Mouse (Mus musculus) frontal cortex, adult (tissue): ENCODE measurements around the gene Mapkapk3.

ENCODE experiments used
- ATAC-seq: cut with Nextera tagmentation; 2 replicates; pipeline ENCODE4 v1.9.2; 2017; ENCODE audit warnings: mild to moderate bottlenecking, moderate library complexity, mixed read lengths; ENCODE audit not compliant: low TSS enrichment

Gene Mapkapk3

DNA sequence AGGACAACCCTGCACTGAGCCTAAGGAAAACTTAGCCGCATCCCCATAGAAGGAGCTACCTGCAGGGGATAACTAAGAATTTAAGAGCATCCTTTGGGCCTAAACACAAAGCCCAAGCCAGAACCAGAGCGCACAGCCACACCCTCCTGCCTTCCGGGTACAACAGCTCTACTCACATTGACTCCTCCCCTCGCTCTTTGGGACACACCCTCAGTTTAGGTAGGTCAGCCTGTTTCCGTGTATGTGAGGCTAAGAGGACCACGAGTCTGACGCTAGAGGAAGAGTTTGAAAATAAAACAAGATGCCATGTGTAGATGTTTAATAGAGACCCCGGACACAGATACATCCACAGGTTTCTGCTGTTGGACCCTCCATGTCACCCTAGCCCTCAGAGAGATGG lies 966 bp downstream of the Mapkapk3 start:
- no peak for ATAC-seq

DNA sequence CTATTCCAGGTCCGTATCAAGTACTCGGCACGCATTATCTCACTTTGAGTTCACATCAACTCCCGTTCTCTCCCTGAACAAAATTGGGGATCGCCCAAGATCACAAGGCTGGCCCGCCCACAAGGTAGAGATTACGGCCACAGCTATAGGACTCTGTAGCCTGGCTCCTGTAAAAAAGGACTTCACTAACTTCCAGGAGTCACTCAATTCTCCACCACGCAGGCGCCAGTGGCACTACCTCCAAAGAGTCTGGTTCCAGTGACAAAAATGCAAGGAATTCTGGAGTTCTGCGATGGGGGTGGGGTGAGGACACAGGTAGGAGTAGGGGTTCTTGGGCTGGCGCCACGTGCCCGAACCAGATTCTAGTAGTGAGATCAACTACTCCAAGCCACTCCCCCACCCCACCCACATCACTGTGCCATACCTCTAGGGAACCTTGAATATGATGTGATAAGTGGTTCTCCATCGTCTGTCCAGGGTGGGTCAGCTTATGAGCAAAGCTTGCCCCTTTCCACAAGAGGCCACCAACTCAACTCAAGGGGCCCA lies 1.5 kb downstream of the Mapkapk3 start:
- ATAC-seq, result no peak

DNA sequence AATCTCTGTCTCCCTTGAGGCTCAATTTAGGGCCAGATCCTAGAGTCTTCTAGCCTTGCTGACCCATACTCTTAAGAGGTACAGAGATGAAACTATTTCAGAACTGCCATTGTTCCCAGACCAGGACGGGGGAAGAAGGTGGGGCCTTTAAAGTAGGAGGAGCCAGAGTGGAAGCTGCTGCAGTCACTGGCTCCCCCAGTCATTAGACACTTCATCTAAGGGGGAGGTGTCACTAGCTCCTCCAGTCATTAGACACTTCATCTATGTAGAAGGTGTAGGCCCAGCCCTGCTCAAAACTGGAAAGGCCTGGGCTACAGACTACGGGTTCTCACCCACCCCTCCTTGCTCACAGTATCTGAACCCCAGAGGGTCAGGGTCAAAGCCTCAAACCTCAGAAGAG lies 2.4 kb downstream of the Mapkapk3 start:
- no peak for ATAC-seq

DNA sequence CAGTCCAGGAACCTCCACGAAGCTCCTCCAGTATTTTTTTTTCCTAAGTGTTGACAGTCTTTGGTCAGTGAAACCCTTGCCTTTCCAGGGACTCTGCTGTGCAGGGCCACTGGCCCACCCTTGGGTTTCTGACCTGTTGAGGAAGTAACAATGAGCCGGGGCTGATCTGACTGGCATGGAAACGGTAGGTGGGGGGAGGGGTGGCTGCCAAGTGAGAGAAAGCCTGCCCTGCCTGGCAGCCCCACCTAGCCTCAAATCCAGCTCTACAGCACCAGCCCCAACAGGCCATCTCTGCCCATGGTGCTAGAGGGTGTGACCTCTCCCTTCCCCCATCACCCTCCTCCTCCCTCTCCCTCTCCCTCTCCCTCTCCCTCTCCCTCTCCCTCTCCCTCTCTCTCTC lies 4.7 kb downstream of the Mapkapk3 start:
- no peak for ATAC-seq

DNA sequence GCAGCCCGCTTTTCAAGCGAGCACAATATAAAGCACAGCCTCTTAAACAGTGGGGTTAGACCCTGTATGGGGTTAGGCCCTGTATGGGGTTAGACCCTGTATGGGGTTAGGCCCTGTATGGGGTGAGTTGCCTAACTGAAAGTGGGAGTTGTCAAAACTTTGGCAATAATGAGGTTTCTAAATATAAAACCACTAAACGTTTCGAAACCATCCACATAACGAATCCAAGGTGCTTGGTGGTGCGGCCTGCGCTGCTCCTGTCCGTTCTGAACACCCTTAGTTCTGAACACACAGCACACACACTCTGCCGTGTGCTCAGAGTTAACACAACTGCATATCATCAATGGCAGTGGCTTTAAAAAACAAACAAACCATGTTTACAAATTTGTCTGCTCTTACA lies 6.7 kb downstream of the Mapkapk3 start:
- ATAC-seq, result no peak

DNA sequence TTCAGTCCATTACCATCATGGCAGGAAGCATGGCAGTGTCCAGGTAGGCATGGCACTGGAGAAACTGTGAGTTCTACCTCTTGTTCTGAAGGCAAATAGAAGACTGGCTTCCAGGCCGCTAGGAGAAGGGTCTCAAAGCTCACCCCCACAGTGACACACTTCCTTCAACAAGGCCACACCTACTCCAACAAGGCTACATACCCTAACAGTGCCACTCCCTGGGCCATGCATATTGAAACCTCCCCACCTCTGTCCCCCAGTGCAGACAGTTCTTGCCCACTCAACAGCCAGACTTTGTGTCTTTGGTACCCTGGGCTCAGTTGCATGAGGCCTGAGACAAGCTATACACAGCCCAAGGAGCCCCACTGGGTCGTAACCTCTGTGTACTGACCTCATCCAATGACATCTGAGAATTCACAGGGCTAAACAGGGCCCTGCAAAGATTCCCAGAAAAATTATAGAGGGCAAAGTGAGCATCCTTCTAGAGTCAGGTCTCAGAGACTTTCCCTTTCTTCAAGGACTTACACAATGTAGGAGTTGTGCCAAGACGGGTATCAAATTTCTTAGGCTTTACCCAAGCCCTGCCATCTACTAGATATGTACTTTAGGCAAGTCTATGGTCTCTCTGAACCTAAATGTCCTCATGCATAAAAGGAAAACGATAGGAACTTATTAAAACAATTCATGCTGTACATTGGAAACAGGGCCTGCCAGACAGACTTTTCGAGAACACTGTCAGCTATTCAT lies 8.3 kb downstream of the Mapkapk3 start:
- no peak for ATAC-seq

DNA sequence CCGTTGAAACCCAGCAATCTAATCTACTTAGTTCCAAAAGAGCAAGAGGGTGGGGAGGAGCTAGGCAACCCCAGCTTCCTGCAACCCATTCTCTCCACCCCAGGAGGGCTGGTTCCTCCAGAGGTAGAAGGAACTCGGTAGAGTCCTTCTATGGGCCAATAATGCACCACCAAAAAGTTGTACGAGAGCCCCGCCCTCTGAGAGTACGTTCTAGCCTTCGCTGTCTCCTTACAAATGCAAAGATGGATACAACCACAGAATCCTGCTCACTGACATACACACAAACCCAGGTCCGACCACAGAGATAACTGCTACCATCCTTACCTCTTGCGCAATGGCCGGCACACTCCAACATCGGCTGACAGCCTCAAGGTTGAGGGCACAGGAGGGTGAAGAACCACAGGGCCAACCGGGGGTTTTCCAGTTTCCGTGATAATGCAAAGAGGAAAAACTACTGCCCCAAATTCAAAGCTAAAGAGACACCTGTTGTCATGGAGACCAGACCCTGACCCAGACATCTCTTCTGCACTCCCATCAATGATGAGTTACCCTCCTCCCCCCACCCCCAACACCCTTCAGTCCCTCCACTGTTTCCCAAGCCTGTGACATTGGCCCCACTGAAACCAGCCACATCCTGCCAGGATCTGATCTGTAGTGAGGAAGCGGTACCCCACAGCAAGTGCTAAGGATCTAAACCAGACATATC lies 9.2 kb downstream of the Mapkapk3 start:
- ATAC-seq, result no peak

DNA sequence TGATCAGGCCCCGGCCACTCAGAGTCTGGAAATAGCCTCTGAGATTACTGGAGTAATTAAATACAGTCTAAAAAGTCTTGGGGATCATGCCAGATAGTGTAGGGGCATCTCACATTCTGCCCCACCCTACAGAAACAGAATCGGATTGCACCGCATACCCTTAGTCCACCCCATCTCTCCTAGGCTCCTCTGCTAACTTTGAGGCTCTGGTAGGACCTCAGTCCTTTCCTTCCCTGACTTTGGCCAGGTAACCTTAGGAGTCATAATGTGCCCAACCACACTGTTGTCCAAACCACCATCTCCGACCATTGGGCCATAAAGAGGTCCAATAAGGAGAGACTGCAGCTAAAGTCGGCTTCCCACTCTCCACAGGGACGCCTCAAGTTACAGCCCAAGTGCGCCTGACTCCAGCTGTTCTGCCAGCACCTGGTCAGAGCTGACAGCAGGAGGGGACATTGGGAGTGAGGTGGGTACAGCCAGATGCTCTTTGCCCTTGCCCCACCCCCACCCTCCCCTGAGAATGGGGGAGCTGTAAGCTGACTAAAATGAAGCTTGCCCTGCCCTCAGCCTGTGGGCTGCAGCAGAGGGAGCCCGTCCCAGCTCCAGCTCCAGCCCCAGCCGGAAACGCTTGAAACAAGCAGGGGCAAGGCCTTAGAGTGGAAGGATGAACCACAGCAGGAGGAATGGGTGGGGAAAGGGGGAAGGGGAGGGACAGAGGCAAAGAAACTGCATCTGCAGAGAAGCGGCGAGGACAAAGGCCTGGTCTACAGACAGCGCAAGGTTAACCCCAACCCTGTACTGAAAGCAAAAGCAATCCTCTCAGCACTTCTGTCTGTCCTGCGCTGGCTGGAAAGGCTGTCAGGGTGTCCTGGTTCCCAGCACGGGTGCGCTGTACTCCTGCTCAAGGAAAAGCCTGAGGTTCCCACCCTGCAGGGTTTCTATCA lies 10.0 kb downstream of the Mapkapk3 start:
- ATAC-seq, result no peak

DNA sequence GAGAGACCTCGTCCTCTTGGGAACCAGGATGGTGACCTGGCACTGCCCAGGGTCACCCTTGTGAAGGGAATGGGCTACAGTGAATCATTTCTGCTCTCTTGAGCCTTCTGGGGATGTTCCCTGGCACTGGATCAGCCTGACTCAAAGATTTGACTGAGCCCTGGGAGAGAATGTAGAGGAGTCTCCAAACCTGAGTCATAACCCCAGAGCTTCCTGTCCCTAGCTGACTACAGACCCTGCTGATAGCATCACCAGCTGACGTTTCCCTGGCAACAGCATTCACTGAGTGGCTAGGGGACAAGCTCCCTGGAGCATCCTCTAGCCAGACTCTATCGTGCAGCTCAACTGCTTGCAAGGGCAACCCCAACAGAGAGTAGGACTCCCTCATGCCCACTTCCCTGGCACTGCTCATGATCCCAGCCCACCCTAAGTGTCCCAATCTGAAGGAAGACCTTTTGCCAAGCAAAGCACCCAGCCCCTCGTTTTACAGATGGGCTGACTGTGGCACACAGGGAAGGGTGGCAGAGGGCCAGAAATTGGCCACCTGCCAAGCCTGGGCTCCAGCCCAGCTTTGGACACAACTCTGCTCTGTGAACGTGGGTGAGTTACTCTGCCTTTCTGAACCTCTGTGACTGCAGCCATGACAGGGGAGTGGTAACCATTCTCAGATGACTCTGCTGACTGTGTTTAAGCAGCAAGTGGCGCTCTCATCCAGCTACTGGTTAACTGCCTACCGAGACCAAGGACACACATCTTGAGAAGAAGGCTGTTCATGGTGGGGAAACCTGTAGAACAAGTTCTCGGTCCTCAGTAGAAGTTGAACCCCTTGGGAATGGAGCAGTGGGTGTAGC lies 10.9 kb downstream of the Mapkapk3 start:
- ATAC-seq, result 0 out of 2 replicates have a peak, but pooled peaks have one; percentile 25

DNA sequence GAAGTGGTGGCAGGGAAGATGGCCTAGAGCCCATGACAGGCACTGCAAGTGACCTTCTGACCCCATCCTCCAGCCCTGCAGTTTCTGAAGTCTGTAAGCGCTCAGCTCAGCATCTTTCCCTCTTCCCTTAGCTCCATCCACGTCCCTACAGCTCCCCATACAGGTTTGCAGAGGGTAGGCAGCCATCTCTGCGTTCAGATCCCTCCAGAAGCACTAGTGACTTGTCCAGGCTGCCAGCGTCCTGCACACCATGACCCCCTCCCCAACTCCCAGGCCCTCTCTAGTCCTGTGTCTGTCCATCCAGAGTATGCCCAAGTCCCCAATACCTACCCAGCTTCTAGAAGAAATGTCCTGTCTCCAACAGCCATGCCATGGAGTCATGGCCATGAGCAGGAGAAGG lies 11.6 kb downstream of the Mapkapk3 start:
- ATAC-seq, result peak; percentile 87

DNA sequence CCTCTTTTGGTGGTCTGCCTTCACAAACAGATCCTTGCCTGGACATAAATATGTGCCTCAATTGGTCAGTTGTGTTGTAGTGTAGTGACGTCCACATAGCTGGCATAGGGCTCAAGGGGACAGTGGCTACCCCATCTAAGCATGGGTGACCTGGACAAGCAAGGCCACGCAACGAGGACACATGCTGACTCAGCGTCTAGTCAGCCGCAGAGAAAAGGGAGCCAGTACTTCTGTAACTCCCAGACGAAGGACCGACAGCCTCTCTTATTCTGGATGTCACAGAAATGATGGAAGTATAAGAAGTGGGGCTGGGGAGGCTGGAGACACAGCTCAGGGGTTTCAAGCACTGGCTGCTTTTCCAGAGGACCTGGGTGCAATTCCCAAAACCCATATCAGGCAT lies 12.1 kb downstream of the Mapkapk3 start:
- ATAC-seq, result no peak

DNA sequence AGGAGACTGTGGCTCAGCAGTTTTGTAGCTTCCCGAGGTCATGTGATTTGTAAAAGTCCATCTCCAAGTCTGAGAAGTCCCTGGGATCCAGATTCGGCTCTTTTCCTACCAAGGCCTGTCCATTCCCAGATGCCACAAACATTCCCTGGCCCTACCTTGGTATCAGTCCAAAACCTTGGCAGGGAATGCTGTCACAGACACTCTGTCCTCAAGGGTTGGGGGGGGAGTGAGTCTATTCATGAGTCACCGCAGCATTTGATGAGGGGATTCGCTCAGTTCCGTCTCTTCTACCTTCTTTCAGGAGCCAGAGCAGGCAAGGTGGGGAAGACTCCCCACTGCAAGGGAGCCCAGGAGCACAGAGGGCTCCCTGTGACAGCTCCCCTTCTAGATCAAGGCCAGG lies 14.0 kb downstream of the Mapkapk3 start:
- no peak for ATAC-seq

DNA sequence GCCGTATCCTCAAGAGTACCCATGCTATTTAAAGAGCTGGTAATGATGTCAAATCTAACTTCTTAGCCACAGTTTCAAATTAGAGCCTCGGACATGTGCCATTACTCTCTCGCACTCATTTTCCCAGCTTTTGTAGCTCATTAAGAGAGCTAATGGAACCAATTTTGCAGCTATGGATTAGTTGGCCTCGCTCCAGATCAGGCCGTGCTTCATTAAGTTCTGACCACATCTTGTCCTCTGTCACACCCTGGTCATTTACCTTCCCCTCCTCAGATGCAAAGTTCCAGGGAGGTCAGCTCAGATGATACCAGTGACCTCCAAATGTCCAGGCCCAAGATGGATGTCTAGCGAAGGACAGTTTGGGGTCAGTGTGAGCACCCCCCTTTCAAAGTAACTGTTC lies 14.9 kb downstream of the Mapkapk3 start:
- no peak for ATAC-seq

DNA sequence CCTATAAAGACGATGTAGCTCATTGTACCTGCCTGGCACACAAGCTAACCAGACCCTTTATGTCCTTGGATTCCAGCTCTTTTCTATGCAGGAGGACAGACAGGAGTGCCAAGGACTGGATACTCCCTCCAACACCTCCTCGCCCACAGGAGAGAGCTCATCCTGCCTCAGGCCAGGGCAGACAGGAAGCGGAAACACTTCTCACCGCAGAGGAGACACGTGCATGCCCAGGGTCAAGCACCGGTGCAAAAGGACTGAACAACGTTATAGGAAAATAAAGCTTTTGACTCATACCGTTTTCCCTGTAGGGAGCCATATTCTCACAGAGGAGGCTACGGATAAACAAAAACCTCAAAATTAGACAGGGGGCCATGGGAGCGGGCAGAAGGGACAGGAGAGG lies 16.5 kb downstream of the Mapkapk3 start:
- ATAC-seq, result no peak

DNA sequence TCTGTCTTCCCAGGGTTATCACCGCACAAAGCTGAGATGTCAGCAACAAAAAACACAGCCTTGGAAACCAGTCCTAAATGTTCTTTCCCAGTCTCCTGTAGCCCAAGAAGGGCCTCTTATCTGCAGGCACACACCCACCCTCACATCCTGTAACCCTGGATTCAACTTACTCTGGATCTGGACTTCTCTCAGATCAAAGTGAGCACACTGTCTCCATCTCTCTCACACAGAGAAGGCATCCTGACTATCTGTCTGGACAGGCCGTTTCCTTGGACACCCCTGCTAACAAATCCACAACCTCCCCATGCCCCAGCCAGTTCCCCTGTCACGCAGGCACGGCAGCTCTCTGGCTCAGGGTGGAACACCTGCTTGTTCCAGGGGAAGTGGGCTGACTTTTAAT lies 17.4 kb downstream of the Mapkapk3 start:
- ATAC-seq, result no peak

DNA sequence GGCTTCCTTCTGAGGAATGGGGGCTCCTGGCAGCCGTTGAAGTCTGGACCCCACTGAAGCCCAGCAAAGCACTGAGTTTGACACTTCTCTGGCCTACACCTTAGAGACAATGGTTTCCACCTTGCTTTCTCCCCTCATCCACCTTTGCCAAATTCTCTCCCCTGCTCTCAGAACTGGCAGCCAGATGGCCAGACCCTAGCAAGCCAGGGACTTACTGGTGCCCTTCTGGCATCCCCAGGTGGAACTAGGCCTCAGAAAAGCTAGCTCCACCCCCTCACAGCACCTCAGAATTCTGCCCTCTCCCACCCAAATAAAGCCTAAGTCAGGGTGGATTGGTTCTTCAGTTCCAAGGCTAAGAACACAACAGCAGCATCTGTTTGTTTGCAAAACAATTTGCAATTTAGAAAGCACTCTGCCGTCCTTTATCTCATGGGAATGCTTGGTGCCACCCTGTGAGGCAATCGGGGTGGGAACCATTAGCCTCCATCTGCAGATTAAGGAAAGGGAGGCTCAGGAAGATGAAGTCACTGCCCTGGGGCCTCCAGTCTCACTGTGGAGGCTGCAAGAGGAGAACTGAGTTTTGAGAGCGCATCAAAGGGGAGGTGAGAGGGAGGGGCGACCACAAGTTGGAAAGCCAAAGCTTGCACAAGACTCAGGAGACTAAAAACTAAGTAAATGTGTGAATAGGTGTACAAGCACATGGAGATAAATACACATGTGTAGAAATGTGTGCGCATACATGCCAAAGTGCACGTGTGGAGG lies 18.3 kb downstream of the Mapkapk3 start:
- ATAC-seq, result no peak

DNA sequence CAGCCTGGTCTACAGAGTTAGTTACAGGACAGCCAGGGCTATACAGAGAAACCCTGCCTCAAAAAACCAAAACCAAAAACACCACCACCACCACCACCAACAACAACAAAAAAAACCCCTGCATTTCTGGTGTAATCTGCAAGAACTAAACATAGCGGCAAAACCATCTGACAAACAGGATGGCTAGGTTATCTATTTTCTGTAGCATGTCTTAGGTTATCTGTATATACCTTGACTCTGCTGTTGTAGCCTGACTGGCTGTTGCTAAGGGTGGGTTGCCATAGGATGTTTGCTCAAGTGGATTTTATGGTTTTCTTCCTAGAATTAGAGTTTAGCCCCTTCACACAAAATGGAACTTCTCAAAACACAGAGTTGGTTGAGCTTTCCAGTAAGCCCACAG lies 19.9 kb downstream of the Mapkapk3 start:
- no peak for ATAC-seq

DNA sequence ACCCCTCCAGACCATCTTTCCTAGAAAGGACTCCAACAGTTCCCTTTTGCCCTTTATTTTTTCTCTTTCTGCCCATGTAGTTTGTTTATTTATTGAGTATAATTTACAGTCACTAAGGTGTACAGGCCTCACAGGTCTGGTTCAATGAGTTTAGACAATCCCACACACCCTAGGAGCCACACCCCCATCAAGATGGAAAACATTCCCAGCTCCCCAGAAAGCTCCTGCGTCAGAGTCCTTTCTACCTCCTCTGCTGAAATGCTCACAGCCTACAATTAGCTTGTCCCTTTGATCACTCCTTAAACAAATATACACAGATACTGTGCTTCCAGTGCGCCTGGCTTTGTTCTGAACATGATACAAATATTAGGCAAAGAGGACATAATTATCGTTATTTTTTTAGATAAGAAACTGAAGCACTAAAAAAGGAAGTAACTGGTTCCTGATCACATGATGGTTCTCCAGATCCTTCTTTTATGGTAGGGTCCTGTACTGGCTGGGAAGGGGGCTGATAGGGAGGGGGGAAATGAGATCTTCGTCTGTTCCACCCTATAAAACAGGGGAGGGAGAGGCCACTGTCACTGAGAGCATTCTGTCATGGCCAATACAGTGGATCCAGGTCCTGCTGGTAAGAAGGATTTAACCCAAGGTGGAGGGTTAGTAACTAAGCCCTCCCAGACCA lies 21.8 kb downstream of the Mapkapk3 start:
- no peak for ATAC-seq

DNA sequence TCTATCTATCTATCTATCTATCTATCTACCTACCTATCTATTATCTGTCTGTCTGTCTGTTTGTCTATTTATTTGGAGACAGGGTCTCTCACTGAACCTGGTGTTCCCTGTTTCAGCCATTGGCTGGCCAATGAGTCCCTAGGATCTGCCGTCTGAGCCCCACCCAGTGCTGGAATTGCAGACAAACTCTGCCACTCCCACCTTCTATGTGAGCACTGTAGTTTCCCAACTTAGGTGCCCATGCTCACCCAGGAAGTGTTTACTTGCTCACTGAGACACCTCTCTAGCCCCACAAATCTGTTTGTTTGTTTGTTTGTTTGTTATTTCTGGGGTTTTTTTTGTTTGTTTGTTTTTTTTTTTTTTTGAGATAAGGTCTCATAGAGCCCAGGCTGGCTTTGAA lies 22.6 kb downstream of the Mapkapk3 start:
- ATAC-seq, result no peak

DNA sequence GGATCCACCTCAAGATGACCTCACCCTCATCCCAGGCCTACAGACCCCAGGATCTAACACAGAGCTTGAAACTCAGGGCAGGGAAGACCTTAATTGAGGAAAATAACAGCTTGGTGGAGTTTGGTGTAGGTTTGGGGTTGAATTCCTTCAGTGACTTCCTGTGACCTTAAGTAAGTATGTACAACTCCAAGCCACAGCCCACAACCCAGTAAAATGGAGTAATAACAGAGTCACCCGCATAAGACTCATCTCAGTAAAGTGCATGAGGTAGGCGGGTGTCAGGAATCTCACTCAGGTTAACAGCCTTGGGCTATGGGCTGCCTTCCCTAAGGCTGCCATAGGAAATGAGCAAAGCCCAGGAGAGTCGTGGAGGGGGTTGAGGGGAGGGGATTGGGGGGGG lies 24.9 kb downstream of the Mapkapk3 start:
- no peak for ATAC-seq
